Mouse (Mus musculus) MEL (cell line): ENCODE measurements around the gene Nectin2.

ENCODE experiments used
- CTCF ChIP-seq, 3 experiments: IDR thresholded peaks in 2 of 3; conservative IDR thresholded peaks in 1 of 3; 2 replicates each; pipeline ENCODE4 v1.5.1; 2011 to 2012; ENCODE audit warnings: low read length in 3 of 3, low read depth in 2 of 3, mild to moderate bottlenecking in 2 of 3, improper control_type of control experiment in 1 of 3, inconsistent platforms in 1 of 3, mixed read lengths in 1 of 3, moderate library complexity in 1 of 3; ENCODE audit not compliant: control insufficient read depth in 1 of 3, insufficient read depth in 1 of 3, poor library complexity in 1 of 3, severe bottlenecking in 1 of 3
- ELF1 ChIP-seq: IDR thresholded peaks from 2 replicates; pipeline ENCODE4 v1.6.1; 2014; ENCODE audit warnings: low read depth, mild to moderate bottlenecking, inconsistent platforms, low read length, improper control_type of control experiment, moderate library complexity
- HCFC1 ChIP-seq: IDR thresholded peaks from 2 replicates; pipeline ENCODE4 v1.6.1; 2012; ENCODE audit warnings: low read depth, mild to moderate bottlenecking, inconsistent platforms, low read length, improper control_type of control experiment, moderate library complexity
- MAX ChIP-seq: IDR thresholded peaks from 2 replicates; pipeline ENCODE4 v1.6.1; 2011; ENCODE audit warnings: low read length, improper control_type of control experiment
- POLR2A ChIP-seq, 2 experiments: IDR thresholded peaks; 2 replicates each; pipeline ENCODE4 v1.6.1; 2011 to 2012; ENCODE audit warnings: low read length in 2 of 2, mild to moderate bottlenecking in 2 of 2, control low read depth in 1 of 2, improper control_type of control experiment in 1 of 2, low read depth in 1 of 2, moderate library complexity in 1 of 2; ENCODE audit not compliant: control insufficient read depth in 1 of 2, insufficient read depth in 1 of 2, poor library complexity in 1 of 2
- POLR2AphosphoS5 ChIP-seq: IDR thresholded peaks from 2 replicates; pipeline ENCODE4 v1.6.1; 2012; ENCODE audit warnings: low read depth, borderline replicate concordance, mild to moderate bottlenecking, inconsistent platforms, low read length, moderate library complexity, mixed read lengths
- ZNF384 ChIP-seq: IDR thresholded peaks from 2 replicates; pipeline ENCODE4 v1.6.1; 2012; ENCODE audit warnings: low read depth, mild to moderate bottlenecking, inconsistent platforms, low read length, improper control_type of control experiment

GRCm38 (mm10) chr7:19681202-19681694 is 69.0 kb downstream of the Nectin2 start, which contains the start of the genes Gm44805 and Apoc4:
- TF ChIP-seq CTCF (IDR thresholded peaks at IDR 0.05 in 2 of 3, conservative IDR thresholded peaks at IDR 0.05 in 1 of 3; ENCODE audit: control insufficient read depth in 1 of 3, insufficient read depth in 1 of 3, low read depth in 2 of 3, low read length in 3 of 3, poor library complexity in 1 of 3, severe bottlenecking in 1 of 3) (no peak), ELF1 (no peak), HCFC1 (no peak), POLR2AphosphoS5 (no peak), MAX (no peak), POLR2A (IDR thresholded peaks at IDR 0.05; ENCODE audit: control insufficient read depth in 1 of 2, insufficient read depth in 1 of 2, low read depth in 1 of 2, low read length in 2 of 2, poor library complexity in 1 of 2) (no peak), ZNF384 (no peak)
